Mouse (Mus musculus) forebrain, embryonic 13.5 days (tissue): ENCODE measurements around the gene Hgfac. TPM values are rescaled to one million over a fixed set of nuclear protein-coding genes. Genes with fewer than 3 reads are reported as not detected.

Experiments
- ATAC-seq: fragments of 200-750 bp; cut with Nextera tagmentation; 2 replicates; pipeline ENCODE4 v1.8.0; 2017
- H3K27ac ChIP-seq: fragments of 300-500 bp; sonication (generic); 2 replicates; pipeline ENCODE4 v1.5.1; 2015; ENCODE audit warnings: inconsistent platforms, mild to moderate bottlenecking, moderate library complexity
- H3K27me3 ChIP-seq: fragments of 300-500 bp; sonication (generic); 2 replicates; pipeline ENCODE4 v1.6.1; 2015; ENCODE audit warnings: mild to moderate bottlenecking, inconsistent platforms
- H3K36me3 ChIP-seq: fragments of 300-500 bp; sonication (generic); 2 replicates; pipeline ENCODE4 v1.6.1; 2015; ENCODE audit warnings: mild to moderate bottlenecking, inconsistent platforms; ENCODE audit not compliant: poor library complexity, severe bottlenecking
- H3K4me1 ChIP-seq: fragments of 300-500 bp; sonication (generic); 2 replicates; pipeline ENCODE4 v1.6.1; 2015; ENCODE audit warnings: inconsistent platforms
- H3K4me2 ChIP-seq: fragments of 300-500 bp; sonication (generic); 2 replicates; pipeline ENCODE4 v1.6.1; 2015; ENCODE audit warnings: inconsistent platforms, mild to moderate bottlenecking, moderate library complexity
- H3K4me3 ChIP-seq: fragments of 300-500 bp; sonication (generic); 2 replicates; pipeline ENCODE4 v1.5.1; 2015; ENCODE audit warnings: mild to moderate bottlenecking, inconsistent platforms
- H3K9ac ChIP-seq: fragments of 300-500 bp; sonication (generic); 2 replicates; pipeline ENCODE4 v1.6.1; 2015; ENCODE audit warnings: mild to moderate bottlenecking, inconsistent platforms
- H3K9me3 ChIP-seq: fragments of 300-500 bp; sonication (generic); replicated peaks from 2 replicates; pipeline ENCODE4 v1.6.1; 2016; ENCODE audit warnings: inconsistent platforms
- WGBS: fragments of 180-500 bp; shearing (Covaris S2); methylation state at CpG from one replicate; pipeline ENCODE4 v1.1.7; 2015; 5-methylcytosine and 5-hydroxymethylcytosine counted together
- polyA plus RNA-seq: library from polyadenylated mRNA; unstranded; fragments of >200 nt; fragmentation: Nextera tagmentation; extraction: Ambion mirVana; gene quantifications from 2 replicates; pipeline ENCODE4 v1.2.1, GENCODE M21; 2015

The Hgfac gene
- polyA plus RNA-seq, 1 experiment from 2014 or later, result 0.57 TPM

- H3K9me3 ChIP-seq, result no peaks in the 10 kb centered on the region
- H3K4me1 ChIP-seq, result no peaks in the 10 kb centered on the region
- no peaks in the 10 kb centered on the region for H3K27me3 ChIP-seq
- H3K9ac ChIP-seq, result no peak overlapping the region
- 27% methylated on average over 1 of the region's 1 CpGs for WGBS
- no peaks in the 10 kb centered on the region for H3K36me3 ChIP-seq
- ATAC-seq, result peak; percentile 86
- H3K27ac ChIP-seq, result no peak overlapping the region
- H3K4me2 ChIP-seq, result no peak overlapping the region
- H3K4me3 ChIP-seq, result no peak overlapping the region
Measured at GRCm38 (mm10) chr5:35043110-35043451, 1.8 kb downstream of the Hgfac start.

- Histone ChIP-seq H3K36me3 (no peaks in the 10 kb centered on the region), H3K9ac (no peak overlapping the region), H3K27me3 (peaks cover 1% of the 10 kb centered on the region), H3K4me2 (no peak overlapping the region), H3K4me1 (peaks cover 5% of the 10 kb centered on the region; the same call in 1 of the 2 replicates), H3K27ac (no peak overlapping the region), H3K9me3 (no peaks in the 10 kb centered on the region), H3K4me3 (no peak overlapping the region)
- WGBS, result 79% methylated on average over 5 of the region's 5 CpGs
- ATAC-seq, result no peak
Measured at GRCm38 (mm10) chr5:35050541-35050940, 9.2 kb downstream of the Hgfac start.

DNA sequence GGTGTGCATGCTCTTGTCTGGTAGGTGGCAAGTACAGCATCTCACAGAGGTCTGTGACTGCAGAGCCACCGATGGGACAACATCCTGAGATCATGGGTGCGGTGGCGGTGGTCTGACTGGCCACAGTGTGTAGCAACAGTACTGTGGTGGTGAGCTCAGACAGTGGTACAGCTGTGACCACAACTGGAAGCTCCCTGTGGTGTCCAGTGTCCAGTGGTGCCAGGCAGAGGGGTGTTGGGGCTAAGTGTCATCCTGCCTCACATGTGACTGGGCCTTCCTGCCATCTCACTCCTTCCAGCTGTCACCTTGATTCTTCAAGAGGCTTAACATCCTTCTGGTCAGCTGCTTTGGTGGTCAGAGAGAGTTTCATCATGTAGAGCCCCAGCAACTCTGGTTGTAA is 13.3 kb downstream of the Hgfac start:
- H3K4me2 ChIP-seq, result no peak overlapping the region
- H3K36me3 ChIP-seq, result no peaks in the 10 kb centered on the region
- no peak overlapping the region for H3K27ac ChIP-seq
- peaks cover 27% of the 10 kb centered on the region for H3K4me1 ChIP-seq
- WGBS, result 91% methylated on average over 3 of the region's 3 CpGs
- no peak for ATAC-seq
- no peaks in the 10 kb centered on the region for H3K9me3 ChIP-seq
- no peak overlapping the region for H3K9ac ChIP-seq
- peaks cover 38% of the 10 kb centered on the region for H3K27me3 ChIP-seq
- H3K4me3 ChIP-seq, result no peak overlapping the region

GRCm38 (mm10) chr5:35055076-35055475 is 13.8 kb downstream of the Hgfac start:
- Histone ChIP-seq H3K9me3 (no peaks in the 10 kb centered on the region), H3K36me3 (no peaks in the 10 kb centered on the region), H3K4me3 (no peak overlapping the region), H3K27me3 (peaks cover 42% of the 10 kb centered on the region), H3K9ac (no peak overlapping the region), H3K4me1 (peaks cover 27% of the 10 kb centered on the region), H3K4me2 (no peak overlapping the region), H3K27ac (no peak overlapping the region)
- 77% methylated on average over 12 of the region's 12 CpGs for WGBS
- ATAC-seq, result no peak

DNA sequence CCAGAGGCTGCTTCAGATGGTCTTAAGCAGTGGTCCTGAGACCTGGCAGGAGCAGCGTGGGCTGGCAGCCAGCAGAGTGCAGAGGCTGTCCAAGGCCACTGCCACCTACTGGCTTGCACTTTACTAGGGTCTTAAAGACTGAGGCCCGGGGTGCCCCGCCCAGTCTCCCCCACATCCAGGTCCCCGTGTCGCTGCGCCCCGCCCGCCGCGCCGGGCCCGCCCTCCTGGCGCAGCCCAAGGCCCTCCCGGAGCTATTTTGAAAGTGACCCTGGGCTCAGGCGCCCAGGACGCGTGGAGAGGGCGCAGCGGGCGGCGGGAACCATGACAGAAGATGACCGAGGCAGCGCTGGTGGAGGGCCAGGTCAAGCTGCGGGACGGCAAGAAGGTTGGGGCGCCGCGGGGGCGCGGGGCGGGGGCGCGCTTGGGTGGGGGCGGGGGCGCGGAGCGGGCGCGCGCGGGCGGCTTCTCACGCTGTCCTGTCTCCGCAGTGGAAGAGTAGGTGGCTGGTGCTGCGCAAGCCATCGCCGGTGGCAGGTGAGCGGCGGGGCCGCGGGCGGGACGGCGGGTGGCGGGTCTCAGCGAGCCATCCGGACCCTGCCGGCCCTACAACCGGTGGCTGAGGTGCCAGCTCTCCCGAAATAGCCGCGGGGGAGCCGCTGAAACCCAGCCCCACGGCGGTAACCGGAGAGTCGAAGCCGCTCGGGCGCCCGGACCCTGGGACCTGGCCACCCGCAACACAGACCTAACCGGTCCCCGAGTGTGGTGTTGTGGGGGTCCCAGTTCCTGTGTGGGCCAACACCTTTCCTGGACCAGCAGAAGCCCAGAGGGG is 15.5 kb downstream of the Hgfac start, which contains the start of gene Dok7:
Gene Dok7 (plus strand): TSS at position 163 of the 829 bp plus-strand sequence.
- Histone ChIP-seq H3K4me3 (peak within 1 kb of the TSS; percentile 55), H3K9ac (peak within 1 kb of the TSS; percentile 77), H3K27me3 (peaks cover 42% of the 10 kb centered on the region), H3K36me3 (no peaks in the 10 kb centered on the region), H3K4me2 (peak within 1 kb of the TSS; percentile 95), H3K27ac (no peak within 1 kb of the TSS), H3K4me1 (peaks cover 27% of the 10 kb centered on the region), H3K9me3 (no peaks in the 10 kb centered on the region)
- WGBS, result under 1% methylated on average over 49 of the region's 74 CpGs
- peak; percentile 76 for ATAC-seq

DNA sequence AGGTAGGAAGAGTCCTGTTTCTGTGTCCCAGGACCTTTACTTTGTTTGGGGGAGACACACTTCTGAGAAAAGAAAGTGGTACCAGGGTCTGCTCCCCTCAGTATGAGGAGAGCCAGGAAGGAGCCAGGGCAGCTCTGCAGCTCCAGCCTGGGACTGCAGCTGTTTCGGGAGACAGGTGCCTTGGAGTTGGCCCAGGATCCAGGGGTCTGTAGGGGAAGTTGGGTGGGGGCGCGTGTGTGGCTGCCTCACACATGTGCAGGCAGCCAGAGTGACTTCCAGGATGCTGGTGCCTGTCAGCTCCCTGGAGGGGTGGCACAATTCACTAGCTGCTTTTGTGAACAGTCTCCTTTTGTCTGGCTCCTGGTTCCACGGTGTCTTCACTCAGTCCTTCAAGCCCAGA is 16.3 kb downstream of the Hgfac start:
- peak overlapping the region; percentile 77 for H3K9ac ChIP-seq
- WGBS, result 15% methylated on average over 4 of the region's 4 CpGs
- peaks cover 42% of the 10 kb centered on the region for H3K27me3 ChIP-seq
- no peaks in the 10 kb centered on the region for H3K9me3 ChIP-seq
- H3K4me2 ChIP-seq, result peak overlapping the region; percentile 95
- no peaks in the 10 kb centered on the region for H3K36me3 ChIP-seq
- no peak overlapping the region for H3K27ac ChIP-seq
- H3K4me3 ChIP-seq, result peak overlapping the region; percentile 55
- ATAC-seq, result no peak; the same call in 1 of the 2 replicates
- peaks cover 27% of the 10 kb centered on the region for H3K4me1 ChIP-seq

DNA sequence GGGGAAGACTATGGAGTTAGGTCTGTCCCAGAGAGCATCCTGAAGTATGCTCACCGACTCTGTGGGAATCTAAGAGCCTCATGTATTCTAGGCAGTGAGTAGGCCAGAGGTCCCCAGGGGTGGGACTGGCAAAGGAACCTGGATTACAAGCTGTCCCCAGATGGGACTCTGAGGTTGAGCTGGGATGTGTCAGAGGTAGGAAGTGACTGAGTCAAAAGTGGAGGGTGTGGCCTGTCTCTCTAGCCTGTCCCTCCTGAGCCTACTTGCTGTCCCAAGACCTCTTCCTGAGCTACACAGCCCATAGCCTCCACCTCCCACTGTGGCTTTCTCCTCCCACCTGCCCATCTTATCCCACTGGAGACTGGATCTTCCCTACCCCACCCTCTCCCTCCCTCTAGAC is 16.9 kb downstream of the Hgfac start:
- H3K9me3 ChIP-seq, result no peaks in the 10 kb centered on the region
- WGBS, result 48% methylated on average over 1 of the region's 1 CpGs
- no peak overlapping the region for H3K4me3 ChIP-seq
- H3K27ac ChIP-seq, result no peak overlapping the region
- H3K9ac ChIP-seq, result no peak overlapping the region
- H3K36me3 ChIP-seq, result no peaks in the 10 kb centered on the region
- H3K4me1 ChIP-seq, result peaks cover 27% of the 10 kb centered on the region
- H3K27me3 ChIP-seq, result peaks cover 42% of the 10 kb centered on the region
- ATAC-seq, result no peak
- peak overlapping the region; percentile 95 for H3K4me2 ChIP-seq

DNA sequence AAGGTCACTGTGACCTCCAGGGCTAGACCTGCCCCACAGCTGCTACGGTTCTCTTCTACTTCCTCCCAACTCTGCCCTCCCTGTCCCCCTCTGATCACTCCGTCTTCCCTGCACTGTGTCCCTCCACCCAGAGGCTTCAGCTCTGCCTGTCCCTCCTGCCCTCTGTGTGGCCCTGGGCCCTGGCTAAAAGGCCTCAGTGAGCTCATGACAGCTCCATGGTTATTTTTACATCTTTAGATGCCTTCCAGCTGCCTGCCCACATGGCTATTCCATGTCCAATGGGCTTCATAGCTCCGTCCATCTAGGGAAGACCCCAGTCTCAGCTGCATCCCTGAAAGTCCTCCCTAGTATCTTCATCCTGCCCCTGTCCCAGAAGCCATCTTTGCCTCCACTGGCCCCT is 18.8 kb downstream of the Hgfac start:
- H3K9ac ChIP-seq, result no peak overlapping the region
- H3K36me3 ChIP-seq, result no peaks in the 10 kb centered on the region
- H3K4me2 ChIP-seq, result no peak overlapping the region
- H3K9me3 ChIP-seq, result no peaks in the 10 kb centered on the region
- WGBS, result 81% methylated on average over 3 of the region's 3 CpGs
- H3K27ac ChIP-seq, result no peak overlapping the region
- H3K27me3 ChIP-seq, result peaks cover 42% of the 10 kb centered on the region
- H3K4me1 ChIP-seq, result peaks cover 24% of the 10 kb centered on the region
- ATAC-seq, result no peak
- H3K4me3 ChIP-seq, result no peak overlapping the region

DNA sequence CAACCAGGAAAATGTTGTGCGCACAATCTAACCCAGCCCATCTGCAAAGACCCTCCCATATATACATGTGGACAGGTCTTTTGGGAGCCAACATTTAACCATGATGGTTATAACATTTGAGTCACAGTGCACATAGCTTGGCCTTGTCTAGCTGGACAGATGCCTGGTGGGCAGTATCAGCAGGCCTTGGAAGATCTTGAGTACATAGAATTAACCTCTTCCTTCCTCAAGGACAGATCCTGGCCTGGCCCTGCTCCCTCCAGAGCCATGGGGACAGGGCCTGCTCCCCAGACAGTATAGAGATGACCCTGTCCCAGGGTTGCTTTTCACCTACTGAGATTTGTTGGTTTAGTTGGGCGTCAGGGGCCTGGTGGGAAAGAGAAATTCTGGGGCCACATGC is 28.5 kb downstream of the Hgfac start:
- ATAC-seq, result no peak
- no peaks in the 10 kb centered on the region for H3K27me3 ChIP-seq
- 91% methylated on average over 2 of the region's 2 CpGs for WGBS

DNA sequence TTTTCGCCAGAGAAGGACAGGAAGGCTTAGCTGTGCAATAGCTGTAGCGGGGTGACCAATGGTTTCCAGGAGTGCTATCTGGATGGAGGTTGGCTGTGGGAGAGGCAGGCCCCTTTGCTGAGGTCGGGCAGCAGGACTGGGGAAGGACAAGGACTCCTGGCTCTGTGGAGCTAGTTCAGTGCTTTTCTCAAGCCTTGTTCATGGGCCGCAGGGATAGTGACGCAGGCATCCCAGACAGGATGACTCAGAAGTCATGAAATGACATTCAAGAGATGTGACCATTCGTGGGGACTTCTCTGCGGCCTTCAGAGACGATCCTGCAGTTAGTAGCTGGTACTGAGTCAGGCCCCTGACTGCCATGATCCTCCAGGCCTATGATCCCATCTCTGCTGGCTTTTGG is 29.0 kb downstream of the Hgfac start:
- no peaks in the 10 kb centered on the region for H3K36me3 ChIP-seq
- no peaks in the 10 kb centered on the region for H3K27me3 ChIP-seq
- ATAC-seq, result no peak
- no peak overlapping the region for H3K4me2 ChIP-seq
- H3K4me3 ChIP-seq, result no peak overlapping the region
- 85% methylated on average over 8 of the region's 8 CpGs for WGBS
- H3K9me3 ChIP-seq, result no peaks in the 10 kb centered on the region
- H3K4me1 ChIP-seq, result peaks cover 9% of the 10 kb centered on the region
- no peak overlapping the region for H3K27ac ChIP-seq
- H3K9ac ChIP-seq, result no peak overlapping the region

More for the DNA sequence above, 28.5 kb downstream of the Hgfac start:
- H3K36me3 ChIP-seq, result no peaks in the 10 kb centered on the region
- H3K9me3 ChIP-seq, result no peaks in the 10 kb centered on the region
- H3K4me1 ChIP-seq, result peaks cover 9% of the 10 kb centered on the region
- no peak overlapping the region for H3K9ac ChIP-seq
- no peak overlapping the region for H3K4me3 ChIP-seq
- H3K27ac ChIP-seq, result no peak overlapping the region
- no peak overlapping the region for H3K4me2 ChIP-seq

- peak overlapping the region; percentile 25; the same call in 1 of the 2 replicates for H3K27ac ChIP-seq
- 53% methylated on average over 7 of the region's 7 CpGs for WGBS
- peak; percentile 74; the same call in 1 of the 2 replicates for ATAC-seq
Measured at GRCm38 (mm10) chr5:35070953-35071352, 29.6 kb downstream of the Hgfac start.

GRCm38 (mm10) chr5:35071855-35072254 is 30.5 kb downstream of the Hgfac start:
- Histone ChIP-seq H3K4me1 (peaks cover 9% of the 10 kb centered on the region), H3K9ac (no peak overlapping the region), H3K4me3 (no peak overlapping the region), H3K27ac (no peak overlapping the region), H3K9me3 (no peaks in the 10 kb centered on the region), H3K4me2 (no peak overlapping the region), H3K36me3 (no peaks in the 10 kb centered on the region), H3K27me3 (no peaks in the 10 kb centered on the region)
- no peak for ATAC-seq
- 93% methylated on average over 6 of the region's 6 CpGs for WGBS

More at GRCm38 (mm10) chr5:35070953-35071352, 29.6 kb downstream of the Hgfac start:
- Histone ChIP-seq H3K9ac (peak overlapping the region; percentile 30; the same call in 1 of the 2 replicates), H3K9me3 (no peaks in the 10 kb centered on the region), H3K4me2 (no peak overlapping the region), H3K4me3 (no peak overlapping the region), H3K27me3 (no peaks in the 10 kb centered on the region), H3K4me1 (peaks cover 9% of the 10 kb centered on the region), H3K36me3 (no peaks in the 10 kb centered on the region)
